ENCODE assay signal across 8 mouse cellular contexts in the genomic region with DNA sequence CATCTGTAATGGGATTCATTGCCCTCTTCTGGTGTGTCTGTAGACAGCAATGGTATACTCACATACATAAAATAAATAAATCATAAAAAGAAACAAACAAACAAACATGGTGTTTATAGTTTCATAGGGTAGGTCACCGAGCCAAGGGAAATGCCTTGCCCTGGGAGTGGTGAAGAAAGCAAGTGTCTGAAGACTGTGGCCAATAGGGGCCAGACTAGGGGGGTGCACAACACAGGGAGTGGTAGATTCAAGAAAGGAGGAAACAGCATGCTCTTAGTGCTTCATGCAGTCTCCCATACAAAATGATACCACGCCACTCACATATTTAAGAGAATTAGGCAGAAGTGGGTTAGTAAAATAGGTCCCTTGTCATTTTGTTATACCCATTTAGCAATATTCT. TPM values are rescaled to one million over a fixed set of nuclear protein-coding genes. Genes with fewer than 3 reads are reported as not detected.
A peak's percentile ranks its signal among the peaks of the same experiment; 100 is the strongest.
DNase-seq lines count a peak whose midpoint lies in the region; ATAC-seq and TF ChIP-seq lines count a peak whose summit lies in the region.

No protein-coding gene starts in this region.

- peak overlapping the region; percentile 77 for H3K4me3 ChIP-seq in heart, adult 2 months
- H3K4me3 ChIP-seq in C2C12 (ENCODE audit: insufficient read depth, poor library complexity, severe bottlenecking) = peak overlapping the region; percentile 71
- peak overlapping the region; percentile 92 for H3K4me3 ChIP-seq in forebrain, embryonic 14.5 days (ENCODE audit: low read depth, low read length)
- peak overlapping the region in 1 of 2 experiments; percentile 77; a peak in 3 of 4 replicates for H3K4me3 ChIP-seq in liver, embryonic 14.5 days (ENCODE audit: insufficient read depth in 1 of 2, low read depth in 2 of 2, low read length in 2 of 2)

- no peak for DNase-seq in heart, adult 2 months
- DNase-seq in heart, postnatal 4 days = no peak
- DNase-seq in forebrain, embryonic 14.5 days (ENCODE audit: low spot score) = no peak
- DNase-seq in liver, embryonic 14.5 days (ENCODE audit: low read depth in 3 of 3, low spot score in 3 of 3) = no peak
- no peak for DNase-seq in kidney, adult 18-20 months
- DNase-seq in adrenal gland, adult 2 months = no peak

- H3K9me3 ChIP-seq in forebrain, embryonic 14.5 days (replicated peaks; ENCODE audit: control insufficient read depth, low read length) = no peaks in the 10 kb centered on the region
- no peaks in the 10 kb centered on the region for H3K9me3 ChIP-seq in liver, embryonic 14.5 days (ENCODE audit: control insufficient read depth, low read length)

- no peak for TF ChIP-seq CTCF in heart, adult 2 months (IDR thresholded peaks at IDR 0.05)
- TF ChIP-seq CTCF in C2C12 (IDR thresholded peaks at IDR 0.05; ENCODE audit: control insufficient read depth, insufficient read depth, insufficient read length) = no peak
- TF ChIP-seq CTCF in liver, embryonic 14.5 days (IDR thresholded peaks at IDR 0.05; ENCODE audit: low read depth) = no peak

- peaks cover 6% of the 10 kb centered on the region for H3K4me1 ChIP-seq in heart, adult 2 months (ENCODE audit: control insufficient read depth, insufficient read depth, low read length)
- H3K4me1 ChIP-seq in forebrain, embryonic 14.5 days (ENCODE audit: control insufficient read depth, insufficient read depth, low read length) = peaks cover 10% of the 10 kb centered on the region
- peaks cover 3 to 9% of the 10 kb centered on the region in 2 experiments; a peak in 3 of 4 replicates for H3K4me1 ChIP-seq in liver, embryonic 14.5 days (replicated peaks; ENCODE audit: control insufficient read depth in 2 of 2, insufficient read depth in 2 of 2, low read length in 1 of 2)

- peak overlapping the region; percentile 76; the same call in 1 of the 2 replicates for H3K27ac ChIP-seq in heart, adult 2 months
- no peak overlapping the region for H3K27ac ChIP-seq in forebrain, embryonic 14.5 days (ENCODE audit: low read depth, low read length)
- no peak overlapping the region for H3K27ac ChIP-seq in liver, embryonic 14.5 days

- peaks cover 3% of the 10 kb centered on the region; the same call in 1 of the 2 replicates for H3K36me3 ChIP-seq in heart, adult 2 months (ENCODE audit: control insufficient read depth, insufficient read depth, low read length)
- no peaks in the 10 kb centered on the region for H3K36me3 ChIP-seq in C2C12 (ENCODE audit: control insufficient read depth, insufficient read depth)
- H3K36me3 ChIP-seq in forebrain, embryonic 14.5 days (ENCODE audit: control insufficient read depth, insufficient read depth, low read length) = peaks cover 4% of the 10 kb centered on the region
- H3K36me3 ChIP-seq in liver, embryonic 14.5 days (replicated peaks; ENCODE audit: control insufficient read depth, insufficient read depth, low read depth) = no peaks in the 10 kb centered on the region

- TF ChIP-seq POLR2A in heart, adult 2 months (IDR thresholded peaks at IDR 0.05; ENCODE audit: insufficient read depth, low read depth, low read length) = no peak

- no peak overlapping the region for H3ac ChIP-seq in C2C12 (ENCODE audit: control insufficient read depth, insufficient read length, low read depth)

- H3K79me3 ChIP-seq in C2C12 (ENCODE audit: low read depth) = peaks cover 31% of the 10 kb centered on the region

- peak overlapping the region; percentile 50 for H3K4me2 ChIP-seq in forebrain, embryonic 14.5 days (ENCODE audit: low read length)
- peak overlapping the region; percentile 82 for H3K4me2 ChIP-seq in liver, embryonic 14.5 days (ENCODE audit: low read depth)

- intact Hi-C loops in heart, adult 2 months (cut with DNase I) = loop anchor here (2.0 to 10.0 kb wide), 5 partner anchors 64 to 510 kb away; a partner anchor contains a TSS

- H3K9ac ChIP-seq in heart, adult 2 months (ENCODE audit: low read depth, low read length) = no peak overlapping the region
- H3K9ac ChIP-seq in forebrain, embryonic 14.5 days (ENCODE audit: low read length) = 0 out of 2 replicates have a peak overlapping the region, but pooled peaks have one; percentile 92
- H3K9ac ChIP-seq in liver, embryonic 14.5 days (replicated peaks) = no peak overlapping the region

- no peaks in the 10 kb centered on the region; the same call in 1 of the 2 replicates for H3K79me2 ChIP-seq in heart, adult 2 months (replicated peaks; ENCODE audit: control insufficient read depth, insufficient read depth, low read length)
- peaks cover 37% of the 10 kb centered on the region for H3K79me2 ChIP-seq in C2C12 (ENCODE audit: control insufficient read depth, insufficient read depth)

- no peaks in the 10 kb centered on the region for H3K27me3 ChIP-seq in heart, adult 2 months (ENCODE audit: control insufficient read depth, insufficient read depth, low read length)
- H3K27me3 ChIP-seq in C2C12 (ENCODE audit: control insufficient read depth, insufficient read depth, insufficient read length) = no peaks in the 10 kb centered on the region
- no peaks in the 10 kb centered on the region for H3K27me3 ChIP-seq in forebrain, embryonic 14.5 days (replicated peaks; ENCODE audit: control insufficient read depth, insufficient read depth, low read length)
- no peaks in the 10 kb centered on the region; the same call in 1 of the 2 replicates for H3K27me3 ChIP-seq in liver, embryonic 14.5 days (ENCODE audit: control insufficient read depth, insufficient read depth, low read length)

- no peak for TF ChIP-seq EP300 in heart, adult 2 months (IDR thresholded peaks at IDR 0.05; ENCODE audit: insufficient read depth, low read depth, low read length)
- no peak for TF ChIP-seq EP300 in liver, embryonic 14.5 days (IDR thresholded peaks at IDR 0.05; ENCODE audit: low read depth)

- WGBS in heart, adult 2 months = 95% methylated on average over 2 of the region's 2 CpGs
- WGBS in forebrain, embryonic 14.5 days = 93% methylated on average over 2 of the region's 2 CpGs
- WGBS in liver, embryonic 14.5 days (ENCODE audit: insufficient replicate concordance) = 83% methylated on average over 2 of the region's 2 CpGs

- ATAC-seq in forebrain, embryonic 14.5 days = no peak
- no peak for ATAC-seq in liver, embryonic 14.5 days (ENCODE audit: insufficient read depth)
- no peak for ATAC-seq in monocyte, adult 5-6 weeks (replicated peaks; ENCODE audit: insufficient number of reproducible peaks, low FRiP score, low TSS enrichment, poor library complexity, severe bottlenecking)

TF ChIP-seq in C2C12, 6 proteins besides CTCF, POLR2A, EP300 and RAD21:
- no peak for TF ChIP-seq MAX (IDR thresholded peaks at IDR 0.05)
- no peak for TF ChIP-seq CEBPB (IDR thresholded peaks at IDR 0.05; ENCODE audit: low read depth)
- no peak for TF ChIP-seq USF1 (IDR thresholded peaks at IDR 0.05; ENCODE audit: low read depth)
- TF ChIP-seq MYOD1 (IDR thresholded peaks at IDR 0.05; ENCODE audit: control insufficient read depth, insufficient read length, low read depth) = no peak
- TF ChIP-seq FOSL1 (IDR thresholded peaks at IDR 0.05; ENCODE audit: insufficient read depth, low read length, poor library complexity, severe bottlenecking) = no peak
- no peak for TF ChIP-seq MYOG (IDR thresholded peaks at IDR 0.05; ENCODE audit: control insufficient read depth, extremely low read depth, insufficient read length)

RNA-seq across cellular contexts. Expression of a gene that starts 0.6 kb away (rescaled TPM):
- 10 to 100 TPM; 37.7 to 40.2 TPM for total RNA-seq in heart, adult 2 months (2021)
- polyA plus RNA-seq in heart, adult 2 months (2012; rRNA removed) = 21.9 and 37.5 TPM in 2 replicates
- 10 to 100 TPM; 49.5 to 62.1 TPM for total RNA-seq in heart, postnatal 4 days (2021)
- 20.7 TPM for polyA plus RNA-seq in C2C12 (2012; fragmentation: generic; extraction: Trizol)
- polyA plus RNA-seq in forebrain, embryonic 14.5 days (2014; fragmentation: Nextera tagmentation; extraction: Ambion mirVana) = 98.5 and 100 TPM in 2 replicates
- 7.2 and 9.8 TPM in 2 replicates for polyA plus RNA-seq in liver, embryonic 14.5 days (2012; rRNA removed)
- polyA plus RNA-seq in liver, embryonic 14.5 days (2014; fragmentation: Nextera tagmentation; extraction: Ambion mirVana) = 27.6 and 28.2 TPM in 2 replicates
- total RNA-seq in monocyte, adult 5-6 weeks (2017) = 19.8 to 29.2 TPM (median 23.8 TPM) in 3 replicates
- 10 to 100 TPM; 33.8 to 48.2 TPM for total RNA-seq in adrenal gland, adult 2 months (2021)
- 21.6 and 24.4 TPM in 2 replicates for polyA plus RNA-seq in adrenal gland, adult 2 months (2012; rRNA removed)

RNA-seq across cellular contexts. Expression of a gene that starts 11.8 kb away (rescaled TPM):
- total RNA-seq in heart, adult 2 months (2021) = not detected
- polyA plus RNA-seq in heart, adult 2 months (2012; rRNA removed) = 0.04 TPM in 1 of 2 replicates, not detected in the other
- total RNA-seq in heart, postnatal 4 days (2021) = not detected
- polyA plus RNA-seq in C2C12 (2012; fragmentation: generic; extraction: Trizol) = not detected
- polyA plus RNA-seq in forebrain, embryonic 14.5 days (2014; fragmentation: Nextera tagmentation; extraction: Ambion mirVana) = not detected in 2 replicates
- not detected in 2 replicates for polyA plus RNA-seq in liver, embryonic 14.5 days (2012; rRNA removed)
- polyA plus RNA-seq in liver, embryonic 14.5 days (2014; fragmentation: Nextera tagmentation; extraction: Ambion mirVana) = not detected in 2 replicates
- not detected in 3 replicates for total RNA-seq in monocyte, adult 5-6 weeks (2017)
- under 1 TPM; 0.12 to 0.17 TPM for total RNA-seq in adrenal gland, adult 2 months (2021)
- polyA plus RNA-seq in adrenal gland, adult 2 months (2012; rRNA removed) = 0.02 and 0.03 TPM in 2 replicates
